Mouse (Mus musculus) subcutaneous adipose tissue, adult 2 months (tissue): ENCODE results near the gene Pkdrej. TPM values are rescaled to one million over a fixed set of nuclear protein-coding genes. Genes with fewer than 3 reads are reported as not detected.

ENCODE experiments used
- polyA plus RNA-seq: library from polyadenylated mRNA; depleted of rRNA; stranded (reverse); fragments of >200 nt; gene quantifications from 2 replicates; pipeline ENCODE4 v1.2.3, GENCODE M21; 2012; ENCODE audit warnings: low replicate concordance; rRNA removed

Pkdrej gene
- polyA plus RNA-seq = 0.06 and 1.2 TPM in 2 replicates

GRCm38 (mm10) chr15:85821203-85822010 is at the start of gene Pkdrej:
Pkdrej (minus strand) TSS chr15:85821734.

GRCm38 (mm10) chr15:85859490-85860031 is 38.0 kb upstream of the Pkdrej start, which contains the start of gene Gtse1:
Gtse1 (plus strand) TSS chr15:85859745.

GRCm38 (mm10) chr15:85831954-85832590 is 10.5 kb upstream of the Pkdrej start, which contains the start of gene Ttc38:
Ttc38 (plus strand) TSS chr15:85832306.

GRCm38 (mm10) chr15:85811535-85812277 is 9.8 kb downstream of the Pkdrej start, which contains the start of gene Cdpf1:
Cdpf1 (minus strand) TSS chr15:85811697.

Other genes starting within 250 kb of the Pkdrej start
- gene Wnt7b, start 239.3 kb downstream of the Pkdrej start, polyA plus RNA-seq = 0.13 and 6.0 TPM in 2 replicates
- gene Ppara, start 86.8 kb downstream of the Pkdrej start, polyA plus RNA-seq = 3.7 and 6.3 TPM in 2 replicates
- gene Cdpf1, start 10.0 kb downstream of the Pkdrej start, polyA plus RNA-seq = 39.6 and 77.1 TPM in 2 replicates
- gene Ttc38, start 10.6 kb upstream of the Pkdrej start, polyA plus RNA-seq = 11.7 and 12.6 TPM in 2 replicates
- gene Gtse1, start 38.0 kb upstream of the Pkdrej start, polyA plus RNA-seq = 2.2 and 5.8 TPM in 2 replicates
- 27.9 and 49.0 TPM in 2 replicates for gene Trmu, start 57.6 kb upstream of the Pkdrej start, polyA plus RNA-seq
- gene Celsr1, start 212.0 kb upstream of the Pkdrej start, polyA plus RNA-seq = 0.69 and 9.4 TPM in 2 replicates
- gene Gramd4, start 236.0 kb upstream of the Pkdrej start, polyA plus RNA-seq = 26.2 and 35.6 TPM in 2 replicates